Mouse (Mus musculus) ZHBTc4 (cell line): ENCODE results near the gene Alg11.

Source experiments
- DNase-seq: peaks from one replicate; pipeline ENCODE4 v3.0.0-alpha.2; 2011; ENCODE audit warnings: low read depth, low spot score

Alg11 gene

GRCm38 (mm10) chr8:22060446-22060889, at the start of gene Alg11:
TSS of gene Alg11 (plus strand) at chr8:22060721.
- DNase-seq = peak; percentile 100

GRCm38 (mm10) chr8:22013034-22013707, 47.4 kb upstream of the Alg11 start:
- DNase-seq = peak; percentile 44

- DNase-seq = no peak
Measured at GRCm38 (mm10) chr8:22017731-22018130, 42.8 kb upstream of the Alg11 start.

GRCm38 (mm10) chr8:22019498-22019897, 41.0 kb upstream of the Alg11 start:
- no peak for DNase-seq

GRCm38 (mm10) chr8:22022244-22022643, 38.3 kb upstream of the Alg11 start:
- no peak for DNase-seq

- peak; percentile 10 for DNase-seq
Measured at GRCm38 (mm10) chr8:22025241-22025640, 35.3 kb upstream of the Alg11 start.

- no peak for DNase-seq
Measured at GRCm38 (mm10) chr8:22028973-22029372, 31.5 kb upstream of the Alg11 start.

- no peak for DNase-seq
Measured at GRCm38 (mm10) chr8:22030990-22031389, 29.5 kb upstream of the Alg11 start.

- DNase-seq = no peak
Measured at GRCm38 (mm10) chr8:22036137-22036536, 24.4 kb upstream of the Alg11 start.

GRCm38 (mm10) chr8:22037022-22037421, 23.5 kb upstream of the Alg11 start:
- no peak for DNase-seq

GRCm38 (mm10) chr8:22039468-22040152, 20.9 kb upstream of the Alg11 start:
- peak; percentile 75 for DNase-seq

GRCm38 (mm10) chr8:22040153-22040509, 20.4 kb upstream of the Alg11 start:
- no peak for DNase-seq

- no peak for DNase-seq
Measured at GRCm38 (mm10) chr8:22042515-22042914, 18.0 kb upstream of the Alg11 start.

GRCm38 (mm10) chr8:22043706-22044105, 16.8 kb upstream of the Alg11 start:
- DNase-seq = no peak

- DNase-seq = peak; percentile 87
Measured at GRCm38 (mm10) chr8:22047699-22048464, 12.6 kb upstream of the Alg11 start.

- no peak for DNase-seq
Measured at GRCm38 (mm10) chr8:22054674-22055491, 5.6 kb upstream of the Alg11 start.

GRCm38 (mm10) chr8:22055492-22055877, 5.0 kb upstream of the Alg11 start:
- DNase-seq = no peak

- DNase-seq = no peak
Measured at GRCm38 (mm10) chr8:22056850-22057249, 3.7 kb upstream of the Alg11 start.

GRCm38 (mm10) chr8:22058368-22058767, 2.2 kb upstream of the Alg11 start:
- no peak for DNase-seq

GRCm38 (mm10) chr8:22059153-22059738, 1.3 kb upstream of the Alg11 start:
- DNase-seq = no peak

GRCm38 (mm10) chr8:22059821-22060445, 588 bp upstream of the Alg11 start, which contains the start of gene Atp7b:
TSS of gene Atp7b (minus strand) at chr8:22060305.
- no peak for DNase-seq
